Mouse (Mus musculus) hindbrain, embryonic 13.5 days (tissue): Measurements from ENCODE around the gene Rps6. TPM values are rescaled to one million over a fixed set of nuclear protein-coding genes. Genes with fewer than 3 reads are reported as not detected.

Source experiments
- ATAC-seq: fragments of 200-750 bp; cut with Nextera tagmentation; 2 replicates; pipeline ENCODE4 v1.8.0; 2017; ENCODE audit warnings: moderate TSS enrichment; ENCODE audit not compliant: low FRiP score
- H3K27ac ChIP-seq: fragments of 300-500 bp; sonication (generic); 2 replicates; pipeline ENCODE4 v1.5.1; 2015; ENCODE audit warnings: inconsistent platforms, mild to moderate bottlenecking, moderate library complexity
- H3K27me3 ChIP-seq: fragments of 300-500 bp; sonication (generic); 2 replicates; pipeline ENCODE4 v1.6.1; 2015; ENCODE audit warnings: mild to moderate bottlenecking, inconsistent platforms
- H3K36me3 ChIP-seq: fragments of 300-500 bp; sonication (generic); 2 replicates; pipeline ENCODE4 v1.6.1; 2015; ENCODE audit warnings: mild to moderate bottlenecking, inconsistent platforms
- H3K4me1 ChIP-seq: fragments of 300-500 bp; sonication (generic); replicated peaks from 2 replicates; pipeline ENCODE4 v1.6.1; 2015; ENCODE audit warnings: inconsistent platforms
- H3K4me2 ChIP-seq: fragments of 300-500 bp; sonication (generic); 2 replicates; pipeline ENCODE4 v1.6.1; 2015; ENCODE audit warnings: inconsistent platforms, mild to moderate bottlenecking, moderate library complexity
- H3K4me3 ChIP-seq: fragments of 300-500 bp; sonication (generic); 2 replicates; pipeline ENCODE4 v1.5.1; 2015; ENCODE audit warnings: mild to moderate bottlenecking, inconsistent platforms
- H3K9ac ChIP-seq: fragments of 300-500 bp; sonication (generic); 2 replicates; pipeline ENCODE4 v1.6.1; 2015; ENCODE audit warnings: mild to moderate bottlenecking, inconsistent platforms
- H3K9me3 ChIP-seq: fragments of 300-500 bp; sonication (generic); 2 replicates; pipeline ENCODE4 v1.6.1; 2016; ENCODE audit warnings: inconsistent platforms
- WGBS: fragments of 180-500 bp; shearing (Covaris S2); methylation state at CpG from one replicate; pipeline ENCODE4 v1.1.7; 2015; 5-methylcytosine and 5-hydroxymethylcytosine counted together
- polyA plus RNA-seq: library from polyadenylated mRNA; unstranded; fragments of >200 nt; fragmentation: Nextera tagmentation; extraction: Ambion mirVana; gene quantifications from 2 replicates; pipeline ENCODE4 v1.2.1, GENCODE M21; 2015

Rps6 gene
- 441 and 451 TPM in 2 replicates for polyA plus RNA-seq

DNA sequence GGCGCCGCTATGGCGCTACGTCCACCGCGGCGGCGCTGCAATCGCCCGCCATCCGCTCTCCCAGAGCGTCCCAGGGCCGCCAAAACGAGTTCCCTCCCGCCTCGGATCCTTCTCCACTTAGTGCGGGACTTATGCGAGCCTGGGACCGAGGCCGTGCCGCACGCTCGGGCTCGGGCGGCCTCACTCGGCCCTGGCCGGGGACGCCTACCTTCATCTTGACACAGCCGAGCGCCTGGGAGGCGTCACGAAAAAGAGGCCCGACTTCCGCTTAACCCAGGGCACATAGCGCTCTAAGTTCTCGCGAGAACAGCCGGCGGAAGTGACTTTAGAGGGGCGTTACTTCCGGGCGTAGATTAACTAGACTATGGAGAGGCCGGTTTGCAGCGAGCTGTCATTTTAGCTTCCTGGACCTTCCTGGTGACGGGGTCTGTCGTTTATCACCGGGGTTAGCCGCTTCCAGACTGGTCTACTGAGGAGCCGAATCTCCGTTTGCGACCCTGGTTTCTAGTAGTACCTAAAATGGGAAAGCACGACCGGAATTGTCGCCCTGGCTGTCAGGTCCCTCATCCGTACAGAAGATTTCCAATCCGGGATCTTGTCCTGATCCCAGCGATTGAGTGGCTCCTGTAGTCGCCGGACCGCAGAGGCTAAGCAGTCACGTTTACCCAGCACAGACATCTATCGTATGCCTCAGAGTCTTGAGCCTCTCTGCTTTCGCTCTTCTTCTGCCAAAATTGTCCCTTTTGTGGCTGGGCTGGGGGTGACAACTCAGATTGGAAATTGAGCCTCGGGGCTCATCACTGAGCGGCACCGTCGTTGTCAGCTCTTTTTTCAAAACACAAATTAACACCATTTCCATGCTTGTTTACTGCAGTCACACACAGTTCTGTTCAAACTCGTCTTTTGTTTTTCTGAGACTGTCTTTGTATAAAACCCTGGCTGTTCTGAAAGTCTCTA lies at the start of gene Rps6:
Gene Rps6, minus strand, starts transcription at position 300 of the 957 bp plus-strand sequence.
- peak within 1 kb of the TSS; percentile 81 for H3K4me2 ChIP-seq
- peaks cover 22% of the 10 kb centered on the region for H3K4me1 ChIP-seq
- H3K4me3 ChIP-seq = peak within 1 kb of the TSS; percentile 93
- H3K36me3 ChIP-seq = peaks cover 28% of the 10 kb centered on the region
- peak within 1 kb of the TSS; percentile 100 for H3K9ac ChIP-seq
- no peaks in the 10 kb centered on the region for H3K9me3 ChIP-seq
- WGBS = under 1% methylated on average over 64 of the region's 68 CpGs
- H3K27ac ChIP-seq = peak within 1 kb of the TSS; percentile 97
- peak; percentile 98 for ATAC-seq
- no peaks in the 10 kb centered on the region for H3K27me3 ChIP-seq

DNA sequence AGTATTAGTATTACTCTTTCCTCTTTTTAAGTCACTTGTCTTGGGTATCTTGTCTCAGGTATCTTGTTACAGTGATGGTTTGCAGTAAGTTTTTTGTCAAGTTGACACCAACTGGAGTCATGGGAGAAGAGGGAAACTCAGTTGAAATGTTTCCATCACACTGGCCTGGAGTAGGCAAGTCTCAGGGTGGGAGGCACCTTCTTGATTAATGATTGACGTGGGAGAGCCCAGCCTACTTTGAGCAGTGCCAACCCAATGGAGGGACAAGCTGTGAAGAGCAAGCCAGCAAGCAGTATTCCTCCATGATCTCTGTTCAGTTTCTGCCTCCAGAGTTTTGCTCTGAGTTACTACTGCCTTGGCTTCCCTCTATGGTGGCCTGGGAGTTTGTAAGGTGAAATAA lies 48.7 kb upstream of the Rps6 start:
- Histone ChIP-seq H3K27me3 (no peaks in the 10 kb centered on the region), H3K36me3 (no peaks in the 10 kb centered on the region), H3K9ac (no peak overlapping the region), H3K9me3 (no peaks in the 10 kb centered on the region), H3K4me3 (no peak overlapping the region), H3K4me1 (no peaks in the 10 kb centered on the region), H3K27ac (no peak overlapping the region), H3K4me2 (no peak overlapping the region)
- no peak for ATAC-seq
- 87% methylated on average over 1 of the region's 1 CpGs for WGBS

DNA sequence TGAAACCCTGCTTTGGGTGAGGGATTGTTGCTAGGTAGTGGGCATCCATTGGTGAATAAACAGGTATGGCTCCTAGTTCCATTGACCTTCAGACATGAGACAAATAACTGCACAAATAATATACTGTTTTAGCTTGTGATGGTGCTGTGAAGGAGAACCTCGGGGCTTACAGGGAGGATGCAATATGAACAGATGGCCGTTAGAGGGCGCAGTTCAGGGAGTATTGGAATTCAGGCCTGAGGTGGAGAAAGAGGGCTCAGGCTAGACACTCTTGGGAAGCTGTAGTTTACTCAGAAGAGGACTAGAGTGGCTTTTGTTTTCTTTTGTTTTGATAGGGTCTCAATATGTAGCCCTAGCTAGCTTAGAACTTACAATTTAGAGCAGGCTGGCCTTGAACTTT lies 47.8 kb upstream of the Rps6 start:
- H3K4me1 ChIP-seq = no peaks in the 10 kb centered on the region
- H3K4me2 ChIP-seq = no peak overlapping the region
- ATAC-seq = no peak
- no peaks in the 10 kb centered on the region for H3K9me3 ChIP-seq
- H3K27ac ChIP-seq = no peak overlapping the region
- H3K4me3 ChIP-seq = no peak overlapping the region
- no peaks in the 10 kb centered on the region for H3K36me3 ChIP-seq
- WGBS = 32% methylated on average over 3 of the region's 3 CpGs
- H3K27me3 ChIP-seq = no peaks in the 10 kb centered on the region
- H3K9ac ChIP-seq = no peak overlapping the region

DNA sequence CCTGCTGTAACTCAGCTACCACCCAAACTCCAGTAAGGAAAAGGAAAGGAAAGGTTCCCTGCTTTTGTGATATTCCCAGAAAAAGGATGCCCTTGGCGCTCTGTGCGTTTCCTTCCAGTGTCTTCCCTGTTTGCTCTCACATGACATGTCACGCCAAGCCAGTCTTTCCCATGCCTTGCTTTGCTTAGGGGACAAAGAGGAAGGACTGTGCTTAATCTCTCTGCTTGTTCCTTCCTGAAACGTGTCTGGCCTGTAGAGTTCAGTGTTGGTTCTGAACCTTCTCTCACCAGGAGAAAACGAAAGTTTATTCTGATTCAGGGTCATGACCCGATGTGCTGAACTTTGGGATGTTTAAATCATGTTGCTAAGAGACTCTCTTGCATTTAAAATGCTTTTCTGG lies 45.1 kb upstream of the Rps6 start:
- no peak overlapping the region for H3K4me2 ChIP-seq
- 0 out of 2 replicates have a peak, but pooled peaks cover 2% of the 10 kb centered on the region for H3K4me1 ChIP-seq
- 57% methylated on average over 6 of the region's 6 CpGs for WGBS
- H3K9ac ChIP-seq = no peak overlapping the region
- no peaks in the 10 kb centered on the region for H3K27me3 ChIP-seq
- ATAC-seq = no peak
- no peaks in the 10 kb centered on the region for H3K9me3 ChIP-seq
- no peak overlapping the region for H3K27ac ChIP-seq
- H3K4me3 ChIP-seq = no peak overlapping the region
- no peaks in the 10 kb centered on the region for H3K36me3 ChIP-seq

DNA sequence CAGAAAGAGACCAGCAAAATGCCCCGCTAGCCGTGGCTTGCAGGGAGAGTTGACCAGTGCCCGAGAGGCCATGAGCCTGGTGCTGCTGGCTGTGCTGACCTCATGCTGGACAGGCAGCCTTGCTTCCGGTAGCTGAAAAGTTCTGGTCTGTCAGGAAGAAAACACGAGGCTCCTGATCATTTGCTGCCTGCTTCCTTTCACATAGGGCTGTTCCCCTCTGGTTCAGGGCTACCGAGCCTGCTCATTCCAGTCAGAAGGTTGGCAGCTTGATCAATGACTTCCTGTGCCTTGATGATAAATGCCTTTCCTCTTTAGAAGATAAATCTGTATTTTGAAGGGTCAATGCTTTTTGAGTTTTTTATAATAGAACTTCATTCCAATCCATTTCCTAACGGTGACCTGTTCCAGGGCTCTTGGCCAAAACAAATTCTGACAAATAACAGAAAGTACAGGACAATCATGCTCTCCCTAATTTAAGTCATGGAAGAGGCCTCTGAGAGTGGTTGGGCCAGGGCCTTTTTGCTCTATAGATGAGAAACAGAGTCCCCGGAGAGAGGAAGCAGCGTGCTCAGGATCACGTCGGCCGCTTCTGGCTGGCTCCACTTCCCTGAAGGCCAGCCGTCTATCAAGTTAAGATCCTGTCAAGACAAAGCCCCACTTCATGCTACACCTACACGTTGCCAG lies 41.7 kb upstream of the Rps6 start:
- Histone ChIP-seq H3K4me2 (no peak overlapping the region), H3K9ac (no peak overlapping the region), H3K27ac (no peak overlapping the region), H3K4me1 (0 out of 2 replicates have a peak, but pooled peaks cover 2% of the 10 kb centered on the region), H3K27me3 (no peaks in the 10 kb centered on the region), H3K9me3 (no peaks in the 10 kb centered on the region), H3K4me3 (no peak overlapping the region), H3K36me3 (no peaks in the 10 kb centered on the region)
- 0 out of 2 replicates have a peak, but pooled peaks have one; percentile 43 for ATAC-seq
- WGBS = 52% methylated on average over 14 of the region's 14 CpGs

DNA sequence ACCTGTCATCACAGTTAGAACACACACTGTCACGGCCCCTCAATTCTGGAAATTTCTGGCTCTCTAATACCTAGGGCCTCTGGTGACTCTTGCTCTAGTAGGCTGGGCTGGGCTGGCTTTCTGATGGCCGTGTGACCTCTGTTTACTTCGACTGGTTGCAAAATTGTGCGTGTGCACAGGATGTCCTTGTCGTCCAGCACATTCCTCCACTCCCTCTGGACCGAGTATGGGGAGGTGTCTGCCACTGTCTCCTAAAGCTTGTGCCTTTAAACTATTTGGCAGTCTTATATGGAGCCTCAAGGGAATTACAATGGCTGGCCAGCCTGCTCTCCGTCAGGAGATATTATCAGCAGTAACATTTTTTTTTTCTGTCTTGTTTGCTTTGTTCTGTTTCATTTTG lies 40.2 kb upstream of the Rps6 start:
- Histone ChIP-seq H3K4me1 (0 out of 2 replicates have a peak, but pooled peaks cover 2% of the 10 kb centered on the region), H3K9me3 (no peaks in the 10 kb centered on the region), H3K4me2 (no peak overlapping the region), H3K4me3 (no peak overlapping the region), H3K27me3 (no peaks in the 10 kb centered on the region), H3K36me3 (no peaks in the 10 kb centered on the region), H3K9ac (no peak overlapping the region), H3K27ac (no peak overlapping the region)
- 85% methylated on average over 7 of the region's 7 CpGs for WGBS
- ATAC-seq = no peak

DNA sequence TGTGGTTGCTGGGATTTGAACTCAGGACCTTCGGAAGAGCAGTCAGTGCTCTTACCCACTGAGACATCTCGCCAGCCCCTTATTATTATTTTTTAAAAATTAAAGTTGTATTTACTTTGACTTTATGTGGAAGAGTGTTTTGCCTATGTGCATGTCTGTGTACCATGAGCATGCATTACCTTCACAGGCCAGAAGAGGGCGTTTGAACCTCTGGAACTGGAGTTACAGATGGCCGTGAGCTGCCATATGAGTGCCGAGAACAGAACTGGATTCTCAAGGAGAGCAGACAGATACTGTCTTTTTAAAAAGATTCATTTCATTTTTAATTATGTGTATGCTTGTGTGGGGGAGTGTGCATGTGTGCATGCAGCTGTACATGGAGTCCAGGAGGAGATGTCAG lies 30.7 kb upstream of the Rps6 start:
- Histone ChIP-seq H3K4me1 (no peaks in the 10 kb centered on the region), H3K9me3 (no peaks in the 10 kb centered on the region), H3K27ac (no peak overlapping the region), H3K9ac (no peak overlapping the region), H3K4me3 (no peak overlapping the region), H3K4me2 (no peak overlapping the region), H3K36me3 (peaks cover 10% of the 10 kb centered on the region), H3K27me3 (0 out of 2 replicates have a peak, but pooled peaks cover 5% of the 10 kb centered on the region)
- WGBS = 70% methylated on average over 5 of the region's 5 CpGs
- ATAC-seq = no peak

DNA sequence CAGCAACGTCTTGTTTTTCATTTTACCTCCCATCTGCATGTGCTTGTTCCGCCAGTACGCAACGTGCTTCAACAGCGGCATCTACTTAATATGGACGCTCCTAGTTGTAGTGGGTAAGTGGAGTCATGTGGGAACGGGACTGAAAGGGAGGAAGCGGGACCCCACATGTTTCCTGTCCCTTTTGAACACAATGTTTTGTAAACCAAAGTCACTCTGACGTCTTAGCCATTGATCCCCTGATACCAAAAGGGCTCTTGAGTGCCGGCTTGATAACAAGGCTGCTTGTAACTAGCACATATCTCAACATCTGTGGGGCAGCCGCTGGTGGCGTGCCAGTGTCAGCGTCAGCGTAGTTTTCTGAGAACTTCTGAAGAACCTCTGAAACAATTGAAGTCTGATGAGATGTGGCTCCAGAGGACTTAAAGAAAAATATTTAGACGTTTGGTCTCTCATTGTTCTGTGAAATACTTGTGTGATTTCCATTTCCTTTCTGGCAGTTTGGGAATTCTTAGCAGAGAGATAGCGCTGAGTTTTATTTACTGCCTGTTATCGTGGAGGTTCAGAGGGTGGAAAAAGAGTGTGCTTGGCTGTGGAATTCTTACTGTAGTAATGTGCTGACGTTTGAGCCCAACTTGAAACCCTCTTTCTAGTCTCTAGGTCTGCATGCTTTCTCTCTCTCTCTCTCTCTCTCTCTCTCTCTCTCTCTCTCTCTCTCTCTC lies 29.1 kb upstream of the Rps6 start:
- Histone ChIP-seq H3K36me3 (peaks cover 10% of the 10 kb centered on the region), H3K4me1 (no peaks in the 10 kb centered on the region), H3K4me2 (peak overlapping the region; percentile 29), H3K9me3 (no peaks in the 10 kb centered on the region), H3K4me3 (0 out of 2 replicates have a peak overlapping the region, but pooled peaks have one; percentile 3), H3K9ac (no peak overlapping the region), H3K27me3 (0 out of 2 replicates have a peak, but pooled peaks cover 5% of the 10 kb centered on the region), H3K27ac (no peak overlapping the region)
- WGBS = 53% methylated on average over 18 of the region's 18 CpGs
- no peak for ATAC-seq

DNA sequence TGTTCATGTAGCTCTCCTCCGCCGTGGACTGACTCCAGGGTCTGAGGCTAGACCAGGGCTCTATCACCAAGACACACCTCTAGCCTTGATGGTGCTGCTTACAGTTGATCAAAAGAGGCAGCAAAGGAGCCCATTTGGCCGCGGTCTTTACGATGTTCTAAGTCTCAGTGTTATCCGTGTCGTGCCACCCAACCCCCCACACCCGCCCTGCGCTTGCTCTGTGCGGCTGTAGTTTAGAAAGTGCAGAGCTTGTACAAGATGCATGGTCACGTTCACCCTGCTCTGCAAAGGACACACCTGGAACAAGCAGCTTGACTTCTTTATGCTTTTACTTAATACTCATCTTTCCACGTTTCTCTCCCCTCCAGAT lies 28.6 kb upstream of the Rps6 start:
- Histone ChIP-seq H3K4me3 (0 out of 2 replicates have a peak overlapping the region, but pooled peaks have one; percentile 3), H3K27me3 (0 out of 2 replicates have a peak, but pooled peaks cover 5% of the 10 kb centered on the region), H3K4me1 (no peaks in the 10 kb centered on the region), H3K4me2 (peak overlapping the region; percentile 29), H3K9ac (no peak overlapping the region), H3K9me3 (no peaks in the 10 kb centered on the region), H3K27ac (no peak overlapping the region), H3K36me3 (peaks cover 10% of the 10 kb centered on the region)
- no peak for ATAC-seq
- 62% methylated on average over 12 of the region's 12 CpGs for WGBS

DNA sequence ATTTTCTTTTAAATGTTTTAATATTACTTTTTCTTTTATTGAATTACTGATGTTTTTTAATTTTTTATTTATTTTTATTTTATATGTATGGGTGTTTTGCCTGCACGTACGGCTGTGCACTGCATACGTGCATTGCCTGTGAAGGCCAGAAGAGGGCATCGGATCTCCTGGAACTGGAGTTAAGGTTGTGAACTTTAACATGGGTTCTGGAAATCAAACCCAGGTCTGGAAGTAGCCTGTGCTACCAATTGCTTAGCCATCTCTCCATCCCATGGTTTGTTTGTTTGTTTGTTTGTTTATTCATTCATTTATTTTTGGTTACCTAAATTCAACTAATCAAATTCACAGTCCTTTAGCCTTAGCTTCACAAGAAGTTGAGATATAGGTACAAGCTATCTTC lies 27.7 kb upstream of the Rps6 start:
- no peaks in the 10 kb centered on the region for H3K9me3 ChIP-seq
- no peak overlapping the region for H3K4me2 ChIP-seq
- WGBS = 38% methylated on average over 4 of the region's 4 CpGs
- no peak overlapping the region for H3K4me3 ChIP-seq
- H3K27me3 ChIP-seq = 0 out of 2 replicates have a peak, but pooled peaks cover 5% of the 10 kb centered on the region
- peaks cover 10% of the 10 kb centered on the region for H3K36me3 ChIP-seq
- no peak for ATAC-seq
- H3K4me1 ChIP-seq = no peaks in the 10 kb centered on the region
- no peak overlapping the region for H3K9ac ChIP-seq
- H3K27ac ChIP-seq = no peak overlapping the region

DNA sequence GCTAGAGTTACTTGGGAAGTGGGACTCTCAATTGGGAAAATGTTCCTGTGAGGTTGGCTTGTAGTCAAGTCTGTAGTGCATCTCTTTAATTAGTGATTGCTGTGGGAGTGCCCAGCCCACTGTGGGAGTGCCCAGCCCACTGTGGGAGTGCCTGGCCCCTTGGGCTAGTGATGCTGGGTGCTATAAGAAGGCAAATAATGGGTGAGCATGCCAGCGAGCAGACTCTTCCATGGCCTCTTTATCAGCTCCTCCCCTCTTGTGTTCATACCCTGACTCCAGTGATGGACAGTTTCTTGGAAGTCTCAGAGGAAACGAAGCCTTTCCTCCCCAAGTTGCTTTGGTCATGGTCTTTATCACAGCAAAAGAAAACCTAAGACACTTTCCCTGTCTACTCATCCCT lies 25.2 kb upstream of the Rps6 start:
- Histone ChIP-seq H3K4me2 (no peak overlapping the region), H3K9me3 (no peaks in the 10 kb centered on the region), H3K4me1 (no peaks in the 10 kb centered on the region), H3K9ac (no peak overlapping the region), H3K27me3 (0 out of 2 replicates have a peak, but pooled peaks cover 5% of the 10 kb centered on the region), H3K4me3 (no peak overlapping the region), H3K27ac (no peak overlapping the region), H3K36me3 (peaks cover 5% of the 10 kb centered on the region)
- no peak for ATAC-seq
- WGBS = 64% methylated on average over 2 of the region's 2 CpGs

DNA sequence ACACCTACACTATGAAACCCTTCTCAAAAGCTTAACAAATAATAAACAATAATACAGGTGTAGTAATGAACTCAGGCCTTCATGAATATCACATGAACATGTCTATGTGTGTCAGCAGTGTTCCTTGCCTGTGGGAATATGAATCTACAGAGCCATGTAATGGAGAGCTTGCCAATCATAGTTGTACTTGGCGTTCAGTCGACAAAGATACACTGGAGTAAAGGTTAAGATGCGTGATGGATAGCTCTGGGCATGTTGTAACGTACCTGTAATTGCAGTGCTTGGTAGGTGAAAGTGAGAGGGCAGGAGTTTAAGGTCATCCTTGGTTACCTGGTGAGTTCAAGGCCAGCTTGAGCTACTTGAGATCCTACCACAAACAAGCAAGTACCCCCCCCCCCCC lies 24.0 kb upstream of the Rps6 start:
- H3K27ac ChIP-seq = no peak overlapping the region
- no peak overlapping the region for H3K9ac ChIP-seq
- H3K4me1 ChIP-seq = no peaks in the 10 kb centered on the region
- H3K27me3 ChIP-seq = peaks cover 10% of the 10 kb centered on the region
- no peak overlapping the region for H3K4me3 ChIP-seq
- no peak for ATAC-seq
- H3K4me2 ChIP-seq = no peak overlapping the region
- H3K36me3 ChIP-seq = no peaks in the 10 kb centered on the region
- H3K9me3 ChIP-seq = no peaks in the 10 kb centered on the region
- WGBS = 87% methylated on average over 4 of the region's 4 CpGs
